Mouse (Mus musculus) cerebellum, adult (tissue): Measurements from ENCODE around the gene Spa17.
A peak's percentile ranks its signal among the peaks of the same experiment; 100 is the strongest.

ENCODE experiments used
- ATAC-seq: cut with Nextera tagmentation; 2 replicates; pipeline ENCODE4 v1.9.2; 2017; ENCODE audit warnings: mild to moderate bottlenecking, moderate library complexity, mixed read lengths; ENCODE audit not compliant: insufficient number of reproducible peaks, low FRiP score, low TSS enrichment

Spa17 gene

DNA sequence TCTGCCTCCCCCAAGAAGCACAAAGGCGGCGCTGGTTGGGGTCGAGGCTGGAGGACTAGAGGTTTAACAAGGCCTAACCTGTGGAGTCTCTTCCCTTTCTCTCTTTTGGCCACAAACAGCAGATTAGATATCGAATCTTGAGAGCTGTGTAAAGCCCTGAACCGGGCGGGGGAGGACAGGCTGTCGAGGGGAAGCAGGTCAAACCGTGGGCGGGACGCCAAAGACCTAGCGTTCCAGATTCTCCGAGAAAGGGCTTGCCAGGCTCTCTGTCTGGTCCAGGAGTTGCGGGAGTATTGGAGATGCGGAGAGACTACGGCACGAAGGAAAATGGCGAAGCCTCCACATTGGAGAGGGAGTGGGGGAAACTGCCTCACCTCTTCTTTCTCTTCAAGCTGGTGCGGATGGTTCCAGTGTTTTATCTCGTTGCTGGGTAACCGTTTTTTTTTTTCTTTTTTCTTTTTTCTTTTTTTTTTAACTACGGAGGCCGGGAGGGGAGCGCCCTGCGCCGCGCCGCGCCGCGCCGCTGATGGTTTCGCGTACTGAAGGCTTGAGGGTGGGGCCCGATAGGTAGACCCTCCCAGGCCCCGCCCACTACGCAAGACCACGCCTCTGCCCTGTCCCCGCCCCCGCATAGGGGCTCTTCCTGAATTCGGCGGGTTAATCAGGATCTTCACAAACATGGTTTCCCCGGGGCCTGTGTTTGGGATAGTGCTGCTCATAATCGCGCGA is at the start of gene Spa17:
Spa17 (minus strand) TSS at position 541 of the 729 bp plus-strand sequence.
- peak; percentile 84 for ATAC-seq

DNA sequence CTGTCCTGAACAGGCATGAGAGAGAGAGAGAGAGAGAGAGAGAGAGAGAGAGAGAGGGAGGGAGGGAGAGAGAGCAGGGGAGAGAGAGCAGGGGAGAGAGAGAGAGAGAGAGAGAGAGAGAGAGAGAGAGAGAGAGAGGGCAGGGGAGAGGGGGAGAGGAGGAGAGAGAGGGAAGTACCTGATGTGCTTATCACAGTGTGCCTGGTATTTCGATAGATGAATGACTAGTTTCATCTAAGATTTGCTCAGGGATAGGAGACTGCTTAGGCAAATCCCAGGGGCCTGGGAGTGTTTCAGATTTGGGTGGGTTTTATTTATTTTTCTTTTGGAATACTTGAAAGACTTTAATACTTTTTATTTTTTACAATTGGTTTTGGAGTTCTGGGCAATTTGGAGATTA is 49.7 kb upstream of the Spa17 start:
- ATAC-seq: no peak

DNA sequence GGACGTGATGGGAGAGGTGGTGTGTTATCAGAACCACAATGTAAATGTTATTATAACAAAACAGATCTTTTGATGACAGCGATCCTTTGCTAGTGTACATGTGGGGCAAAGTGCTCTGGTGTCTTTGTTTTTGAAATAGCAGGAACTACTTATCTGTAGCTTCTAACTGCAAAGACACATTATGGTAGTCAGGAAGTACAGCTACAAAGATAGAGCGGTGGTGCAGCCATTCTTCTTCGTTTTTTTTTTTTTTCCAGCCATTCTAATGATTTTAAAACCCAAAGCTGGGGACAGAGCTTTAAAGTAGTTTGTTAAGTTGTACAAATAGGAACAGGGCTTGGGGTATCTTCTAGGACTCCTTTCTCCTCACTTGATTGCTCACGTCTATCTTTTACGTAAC is 45.9 kb upstream of the Spa17 start:
- ATAC-seq: no peak

DNA sequence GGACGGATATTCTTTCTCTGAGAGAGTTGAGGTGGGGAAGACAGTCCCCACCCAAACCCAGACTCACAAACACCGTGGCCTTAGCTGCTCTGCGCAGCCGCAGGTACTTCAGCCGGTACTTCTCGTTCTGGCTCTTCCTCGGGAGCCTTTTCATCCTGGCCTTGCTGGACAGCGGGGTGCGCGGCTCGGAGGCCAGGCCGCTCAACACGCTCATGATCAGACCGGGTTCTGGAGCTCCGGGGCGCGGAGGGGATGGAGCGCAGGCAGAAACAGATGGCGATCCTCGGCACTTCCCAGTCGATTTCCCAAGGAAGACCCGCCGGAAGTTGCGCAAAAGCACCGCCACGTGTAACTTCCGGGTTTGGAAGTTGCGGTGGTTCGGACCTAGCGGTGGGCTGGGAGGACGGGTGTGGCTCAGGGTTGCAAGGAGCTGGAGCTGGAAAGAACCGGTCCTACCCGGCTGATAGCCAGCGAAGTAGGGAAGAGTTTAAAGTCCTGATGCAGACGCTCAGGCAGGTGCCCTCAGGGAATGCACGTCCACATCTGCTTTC is 43.5 kb upstream of the Spa17 start, which contains the start of gene Tbrg1:
Tbrg1 (minus strand) TSS at position 382 of the 551 bp plus-strand sequence.
- peak; percentile 82 for ATAC-seq

DNA sequence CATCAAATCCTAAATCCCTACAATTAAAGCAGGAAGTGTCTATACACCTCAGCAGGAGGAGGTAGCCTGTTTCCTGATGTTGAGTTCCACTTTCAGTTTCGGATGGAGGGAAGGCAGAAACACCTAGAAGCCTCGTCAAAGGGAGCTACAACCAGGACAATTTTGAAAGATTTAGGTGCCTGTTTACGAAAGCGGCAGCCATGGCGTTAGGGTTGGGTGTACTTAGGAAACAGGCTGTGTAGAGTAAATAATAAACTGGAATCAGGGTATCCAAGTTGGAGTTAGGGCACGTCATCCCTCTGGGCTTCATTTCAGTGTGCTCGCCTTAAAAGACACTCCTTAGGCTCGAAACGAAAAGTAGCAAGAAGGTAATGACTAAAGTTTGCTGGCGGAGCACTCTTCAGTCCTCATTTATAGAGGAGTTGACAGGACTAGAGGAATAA is 42.9 kb upstream of the Spa17 start:
- ATAC-seq: no peak; the same call in 1 of the 2 replicates

DNA sequence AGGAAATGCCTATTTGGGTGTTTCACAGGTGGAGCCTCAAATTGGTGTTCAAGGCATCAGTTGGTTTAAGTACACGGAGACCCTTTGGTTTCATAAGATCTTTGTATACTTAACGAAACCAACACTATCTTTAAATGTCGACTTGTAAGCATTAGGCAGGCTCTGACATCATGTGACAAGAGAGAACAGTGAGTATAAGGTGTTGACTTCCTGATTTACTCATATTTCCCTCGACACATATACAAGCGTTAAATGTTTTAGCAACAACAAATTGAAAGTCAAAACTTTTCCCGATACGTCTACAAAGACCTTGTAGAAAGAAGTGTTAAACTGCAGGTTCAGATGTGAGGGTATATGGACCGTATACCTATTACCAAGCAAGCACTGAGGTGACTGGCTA is 42.4 kb upstream of the Spa17 start:
- no peak for ATAC-seq

DNA sequence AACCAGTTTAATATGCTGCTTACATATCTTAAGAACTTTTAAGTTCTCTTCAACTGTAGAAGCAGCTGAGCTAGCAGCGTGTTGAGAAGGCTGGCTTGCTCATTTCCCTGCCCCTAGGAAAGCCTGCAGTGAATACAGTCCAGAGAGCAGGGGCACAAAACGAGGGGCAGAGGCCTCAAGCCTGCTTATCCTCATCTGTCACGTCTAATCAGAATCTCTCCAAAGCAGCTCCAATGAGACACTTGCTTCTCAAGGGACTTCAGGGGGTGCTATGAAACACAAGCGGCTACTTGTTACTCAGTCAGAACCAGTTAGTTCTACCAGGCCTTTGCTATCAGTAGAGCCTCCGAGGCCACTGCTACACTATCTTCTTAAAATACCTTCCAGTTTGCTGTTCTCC is 40.3 kb upstream of the Spa17 start:
- ATAC-seq: no peak

DNA sequence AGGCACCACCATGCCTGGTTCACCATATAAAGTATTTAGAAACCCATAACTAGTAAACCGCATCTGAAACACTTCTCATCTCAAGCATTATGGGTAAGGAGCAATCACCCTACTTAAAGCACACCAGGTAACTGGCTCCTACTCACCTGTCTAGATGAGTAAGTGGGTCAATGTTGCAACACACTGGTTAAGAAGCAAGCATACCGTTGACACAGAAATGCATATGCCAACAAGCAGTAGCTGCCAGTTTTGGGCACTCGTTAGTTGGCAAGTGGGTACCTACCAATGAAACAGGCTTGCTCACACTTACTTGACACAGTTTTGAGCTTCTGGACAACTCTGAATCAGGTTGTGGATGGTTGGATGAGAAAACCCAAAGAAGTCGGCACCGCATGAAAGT is 37.1 kb upstream of the Spa17 start:
- ATAC-seq: no peak

DNA sequence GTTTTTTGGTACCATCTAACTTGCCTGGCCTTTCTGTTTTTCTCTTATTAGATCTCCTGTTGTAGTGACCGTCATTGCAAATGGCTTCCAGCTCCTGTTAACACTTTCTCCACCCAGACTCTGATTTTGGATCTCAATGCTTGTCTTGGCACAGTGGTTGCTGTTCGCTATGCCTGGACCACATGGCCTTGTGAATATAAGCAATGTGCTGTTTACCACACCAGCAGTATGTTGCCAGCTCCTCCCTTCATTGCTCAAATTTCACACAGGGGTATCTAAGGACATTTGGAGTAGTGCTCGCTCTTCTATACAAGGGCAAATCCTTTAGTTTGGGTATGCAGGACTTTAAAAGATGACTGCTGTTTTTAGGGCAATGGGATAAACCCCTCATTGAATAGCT is 32.7 kb upstream of the Spa17 start:
- no peak for ATAC-seq

DNA sequence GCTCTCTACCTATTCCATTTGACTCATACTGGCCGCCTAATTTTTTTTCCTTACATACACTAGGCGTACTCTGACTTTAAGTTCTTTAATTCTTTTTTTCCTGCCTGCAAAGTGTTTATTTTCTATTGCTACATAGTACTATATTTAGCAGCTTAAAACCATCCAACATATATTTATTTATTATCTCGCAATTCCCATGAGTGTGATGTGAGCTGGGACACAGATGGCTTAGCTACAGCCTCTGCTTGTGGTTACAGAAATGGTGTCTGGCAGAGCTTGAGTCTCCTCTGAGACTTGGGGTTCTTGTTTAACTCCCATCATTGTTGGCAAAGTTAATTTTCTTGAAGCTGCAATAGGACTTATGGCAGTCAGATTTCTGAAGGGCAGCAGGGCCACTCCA is 25.2 kb upstream of the Spa17 start:
- no peak for ATAC-seq

DNA sequence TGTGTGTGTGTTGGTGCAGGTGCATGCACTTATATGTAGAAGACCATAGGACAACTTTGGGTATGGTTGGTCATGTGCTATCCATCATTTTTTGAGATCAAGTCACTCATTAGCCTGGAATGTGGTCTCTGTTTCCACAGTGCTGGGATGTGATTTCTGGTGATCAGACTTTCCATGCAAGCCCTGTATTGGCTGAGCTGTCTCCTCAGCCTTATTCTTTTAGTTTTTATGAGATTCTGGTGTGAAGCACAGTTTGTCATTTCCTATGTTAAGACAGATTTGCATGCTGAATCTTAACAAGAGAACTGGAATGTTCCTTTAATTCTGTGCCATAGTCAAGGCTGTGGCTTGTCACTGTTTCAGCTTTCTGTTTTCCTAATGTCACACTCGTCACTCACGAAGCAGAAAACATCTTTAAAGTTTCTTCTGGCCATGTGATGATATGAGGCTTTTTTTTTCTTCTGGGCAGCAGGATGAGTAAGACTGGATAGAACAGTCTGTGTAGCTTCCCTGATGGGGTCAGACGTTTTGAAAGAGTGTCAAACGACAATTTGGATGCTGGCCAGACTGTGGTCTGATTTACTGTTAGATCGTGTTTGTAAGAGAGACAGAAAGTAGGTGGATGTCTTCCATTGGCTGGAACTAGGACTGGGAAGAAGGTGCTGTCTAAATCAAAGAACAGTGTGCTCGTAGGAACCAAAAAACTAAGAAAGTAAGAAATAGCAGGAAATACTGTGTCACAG is 23.4 kb upstream of the Spa17 start:
- ATAC-seq: no peak

DNA sequence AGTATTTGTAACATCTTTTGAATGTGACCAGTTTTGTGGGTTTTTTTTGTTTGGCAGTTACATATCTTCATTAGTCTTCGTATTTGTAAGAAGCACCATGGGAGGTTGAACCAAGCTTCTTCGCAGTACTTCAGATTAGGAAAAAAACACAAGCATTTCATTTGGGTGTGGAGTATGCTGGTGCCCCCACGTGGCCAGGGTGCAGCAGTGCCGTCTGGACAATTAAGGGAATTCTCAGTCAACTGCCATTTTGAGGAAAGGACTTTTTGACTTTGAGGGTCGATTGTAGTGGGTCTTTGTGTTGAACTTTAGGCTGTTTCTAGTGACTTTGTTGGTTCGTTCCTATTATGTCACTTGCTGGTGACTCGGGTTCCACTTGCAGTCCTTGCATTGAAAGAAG is 22.8 kb upstream of the Spa17 start:
- peak; percentile 58; the same call in 1 of the 2 replicates for ATAC-seq

DNA sequence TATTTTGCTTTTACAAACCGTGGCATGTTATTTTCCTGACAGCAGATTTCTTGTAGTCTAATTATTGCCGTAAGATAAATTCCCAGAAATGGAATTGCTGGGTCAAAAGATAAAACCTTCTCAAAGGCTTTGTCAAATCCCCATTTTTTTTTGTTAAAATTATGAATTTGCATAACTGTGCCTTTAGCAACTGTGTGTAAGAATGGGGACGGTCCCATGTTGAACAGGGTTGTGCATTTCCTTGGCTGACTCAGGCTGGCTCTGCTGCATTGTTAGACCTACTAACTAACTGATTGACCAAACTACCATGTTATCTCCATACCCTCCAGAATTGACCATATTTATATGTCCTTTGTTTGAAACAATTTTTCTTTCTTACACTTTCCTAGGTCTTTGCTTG is 20.7 kb upstream of the Spa17 start:
- ATAC-seq: no peak

DNA sequence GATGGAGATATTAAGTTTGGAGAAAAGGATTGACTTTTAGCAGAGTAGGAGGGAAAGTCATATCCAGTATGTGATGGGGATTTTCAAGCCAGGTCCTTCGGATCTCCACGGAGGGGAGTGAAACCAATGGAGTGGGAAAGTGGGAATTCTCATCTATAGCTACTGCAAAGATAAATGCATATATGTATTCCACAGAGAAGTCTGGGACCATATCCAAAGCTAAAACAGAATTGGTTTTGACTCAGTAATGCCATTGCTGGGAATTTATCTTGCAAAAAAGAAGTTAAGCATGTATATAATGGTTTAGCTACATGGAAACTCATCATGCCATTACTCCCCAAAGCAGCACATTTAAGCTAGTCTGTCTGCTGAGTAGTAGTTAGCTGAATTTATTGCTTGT is 18.8 kb upstream of the Spa17 start:
- no peak for ATAC-seq

DNA sequence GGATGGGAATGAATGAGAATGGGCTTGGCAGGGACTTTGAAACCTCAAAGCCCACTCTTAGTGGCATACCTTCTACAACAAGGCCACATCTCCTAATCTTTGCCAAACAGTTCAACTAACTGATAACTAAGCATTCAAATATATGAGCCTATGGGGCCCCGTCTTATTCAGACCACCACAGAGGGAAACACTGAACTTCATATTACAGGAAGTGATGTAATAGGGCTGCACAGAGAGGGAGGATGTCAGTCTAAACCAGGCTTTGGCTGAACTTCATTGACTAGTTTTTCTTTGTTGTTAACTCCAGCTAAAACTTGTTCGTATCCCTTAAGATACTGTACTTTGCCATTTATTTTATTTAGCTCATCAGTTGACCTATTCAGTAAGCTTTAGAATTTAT is 16.4 kb upstream of the Spa17 start:
- ATAC-seq: no peak

DNA sequence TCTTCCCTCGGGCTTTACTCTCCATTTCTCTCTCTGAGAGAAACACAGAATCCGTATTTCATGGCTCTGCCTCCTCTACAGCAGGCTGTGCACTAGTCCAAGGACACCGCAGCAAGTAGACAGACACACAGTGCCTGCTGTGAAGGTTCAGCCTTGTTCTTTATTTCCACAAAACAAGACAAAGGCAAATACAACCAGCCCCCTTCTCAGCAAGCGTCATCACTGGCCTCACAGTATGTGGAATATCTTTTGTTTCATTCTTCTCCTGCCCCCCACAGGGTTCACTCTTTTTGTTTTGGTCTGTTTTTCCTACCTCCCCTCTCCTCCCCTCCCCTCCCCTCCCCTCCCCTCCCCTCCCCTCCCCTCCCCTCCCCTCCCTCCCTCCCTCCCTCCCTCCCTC is 15.1 kb upstream of the Spa17 start:
- ATAC-seq: no peak

DNA sequence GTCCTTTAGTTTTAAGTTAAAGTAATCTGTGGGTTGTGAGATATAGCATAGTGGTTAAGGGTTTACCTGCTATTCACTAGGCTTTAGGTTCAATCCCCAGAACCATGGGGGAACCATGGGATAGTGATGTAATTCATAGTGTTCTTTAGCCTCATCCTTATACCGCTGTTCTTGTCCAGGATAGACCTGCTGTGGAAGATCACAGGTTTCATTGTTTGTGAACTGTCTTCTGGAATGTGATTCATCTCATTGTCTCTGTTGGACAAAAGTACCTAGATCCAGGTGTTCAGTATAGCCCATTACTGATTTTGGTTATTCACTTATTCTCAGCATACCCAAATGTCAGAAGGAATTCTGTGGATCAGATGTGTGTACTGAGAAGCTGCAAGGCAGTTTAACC is 13.7 kb upstream of the Spa17 start:
- no peak for ATAC-seq

DNA sequence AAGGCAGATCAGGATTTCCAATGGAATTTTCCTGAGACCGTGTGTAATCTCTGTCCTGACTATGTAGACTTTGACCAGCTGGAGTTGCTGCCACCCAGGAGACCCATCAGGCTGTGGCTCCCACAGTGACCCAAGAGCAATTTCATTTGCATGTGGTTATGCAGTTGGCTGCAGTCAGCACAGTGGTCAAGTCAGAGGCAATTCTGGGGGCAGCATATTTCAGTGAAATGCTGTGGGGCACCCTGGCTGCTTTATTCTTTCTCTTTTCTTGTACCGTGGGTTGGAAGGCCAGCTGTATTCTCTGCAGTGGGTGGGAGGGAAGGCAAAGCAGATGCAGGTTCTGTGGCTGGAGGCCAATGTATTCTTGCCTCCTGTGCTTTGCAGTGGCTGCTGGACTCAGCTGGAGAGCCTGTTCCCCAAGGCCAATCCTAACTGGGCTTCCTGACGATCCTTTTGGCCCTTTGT is 12.6 kb upstream of the Spa17 start:
- no peak for ATAC-seq

DNA sequence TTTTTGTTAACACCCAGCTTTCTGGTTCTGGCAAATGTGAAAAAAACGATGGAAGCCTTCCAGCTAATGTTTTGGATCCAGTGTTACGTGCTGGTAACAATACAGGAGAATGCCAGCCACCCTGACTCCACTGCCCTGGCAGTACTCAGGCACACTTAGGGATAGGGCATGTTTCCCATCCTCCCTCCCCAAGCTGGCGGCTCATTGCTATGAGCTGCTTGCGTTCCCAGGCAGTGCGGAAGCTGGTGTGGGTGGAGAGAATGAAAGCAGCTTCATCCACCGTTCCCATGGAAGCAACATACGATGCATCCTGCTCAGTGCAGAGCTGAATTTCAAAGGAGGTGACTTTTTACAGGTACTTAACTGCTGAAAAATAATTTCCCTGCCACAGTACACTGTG is 12.1 kb upstream of the Spa17 start:
- peak; percentile 46; the same call in 1 of the 2 replicates for ATAC-seq

DNA sequence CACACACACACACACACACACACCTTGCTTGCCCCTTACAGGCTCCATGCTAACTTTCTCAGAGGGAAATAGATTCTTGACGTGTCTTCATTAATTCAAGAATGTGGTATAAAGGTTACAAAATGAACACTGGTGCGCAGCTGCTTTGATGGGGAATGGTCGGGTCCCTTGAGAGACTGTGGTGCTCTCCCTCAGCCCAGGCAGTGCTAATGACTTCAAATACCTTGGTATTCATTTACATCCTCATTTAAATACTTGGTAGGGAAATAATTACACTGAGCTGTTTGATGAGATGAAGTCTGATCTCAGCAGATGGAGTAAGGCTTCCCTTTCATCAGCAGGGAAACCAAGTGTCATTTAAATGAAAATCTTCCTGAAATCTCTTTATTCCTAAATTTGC is 11.6 kb upstream of the Spa17 start:
- ATAC-seq: no peak

DNA sequence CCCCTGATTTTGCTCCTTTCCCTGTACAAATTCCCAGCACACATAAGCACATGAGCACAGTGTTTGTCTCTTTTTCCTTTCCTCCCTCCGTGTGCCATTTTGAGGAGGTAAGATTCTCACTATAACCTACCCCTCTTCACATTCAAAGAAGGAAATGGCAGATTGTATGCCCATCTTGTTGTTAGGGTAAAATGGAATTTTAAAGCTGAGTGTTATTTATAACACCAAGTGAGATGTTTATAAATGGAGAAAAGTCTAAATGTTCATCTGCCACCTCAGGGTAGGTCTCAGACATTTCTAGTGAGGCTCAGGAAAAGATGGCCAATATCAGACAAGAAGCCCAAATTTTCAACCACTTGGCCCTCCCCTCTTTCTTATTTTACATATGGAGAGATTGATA is 11.0 kb upstream of the Spa17 start:
- ATAC-seq: no peak
